Mouse (Mus musculus): ENCODE results near the gene Grip2. TPM values are rescaled to one million over a fixed set of nuclear protein-coding genes. Genes with fewer than 3 reads are reported as not detected.

Grip2 gene
- polyA plus RNA-seq, 1 experiment from 2014 or later: 0.21 TPM

DNA sequence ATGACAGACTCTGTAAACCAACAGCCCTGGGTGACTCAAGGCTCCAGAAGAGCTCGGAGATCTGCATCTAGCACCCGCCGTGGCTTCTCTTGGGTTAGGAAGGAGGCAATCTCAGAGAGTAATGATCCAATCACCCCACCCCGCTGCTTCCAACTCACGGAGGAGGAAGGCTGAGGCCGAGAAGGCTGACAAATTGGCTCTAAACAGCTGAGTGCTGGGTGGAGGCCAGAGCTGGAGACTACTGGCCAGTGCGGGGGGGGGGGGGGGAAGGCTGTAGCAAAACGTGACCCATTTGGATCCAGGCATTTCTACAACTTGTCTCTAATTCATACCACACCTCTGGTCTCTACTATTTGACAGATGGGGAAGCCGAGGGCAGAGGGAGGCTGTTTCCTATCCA is 47.8 kb downstream of the Grip2 start:
- WGBS: 46% methylated on average over 8 of the region's 9 CpGs
- Histone ChIP-seq H3K4me1 (replicated peaks; ENCODE audit: control insufficient read depth, insufficient read depth, low read length) (no peaks in the 10 kb centered on the region), H3K9me3 (ENCODE audit: control insufficient read depth, low read length) (no peaks in the 10 kb centered on the region), H3K4me2 (no peak overlapping the region), H3K27me3 (replicated peaks; ENCODE audit: control insufficient read depth, insufficient read depth, low read length) (no peaks in the 10 kb centered on the region), H3K36me3 (ENCODE audit: control insufficient read depth, insufficient read depth, low read length) (no peaks in the 10 kb centered on the region), H3K4me3 (ENCODE audit: low read depth, low read length) (no peak overlapping the region), H3K27ac (ENCODE audit: low read depth, low read length) (no peak overlapping the region), H3K9ac (ENCODE audit: low read depth, low read length) (no peak overlapping the region)
- no peak for DNase-seq (ENCODE audit: low spot score)
- ATAC-seq (replicated peaks; ENCODE audit: low FRiP score): no peak

DNA sequence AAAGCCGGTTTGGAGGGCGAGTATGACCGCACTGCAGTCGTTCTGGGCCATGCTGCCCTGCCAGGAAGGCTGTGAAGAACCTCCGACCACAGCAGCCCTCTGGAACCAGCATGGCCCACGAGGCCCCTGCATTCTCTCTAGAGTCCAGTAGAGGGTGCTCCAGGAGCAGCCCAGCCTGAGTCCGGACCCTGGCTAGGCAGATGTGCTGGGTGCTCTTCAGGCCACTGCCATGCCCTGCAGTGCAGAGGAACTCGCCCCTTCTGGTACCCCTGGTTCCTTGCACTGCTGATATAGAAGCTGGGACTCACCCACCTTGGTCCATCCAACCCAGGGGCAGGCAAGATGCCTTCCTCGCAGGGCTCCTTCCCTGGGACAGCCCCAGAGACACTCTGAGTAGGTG is 50.5 kb downstream of the Grip2 start:
- no peaks in the 10 kb centered on the region for H3K27me3 ChIP-seq (replicated peaks; ENCODE audit: control insufficient read depth, insufficient read depth, low read length)
- 12% methylated on average over 9 of the region's 9 CpGs for WGBS
- peak; percentile 47; the same call in 1 of the 2 replicates for ATAC-seq (replicated peaks; ENCODE audit: low FRiP score)
- H3K4me1 ChIP-seq (replicated peaks; ENCODE audit: control insufficient read depth, insufficient read depth, low read length): no peaks in the 10 kb centered on the region
- no peaks in the 10 kb centered on the region for H3K36me3 ChIP-seq (ENCODE audit: control insufficient read depth, insufficient read depth, low read length)
- no peaks in the 10 kb centered on the region for H3K9me3 ChIP-seq (ENCODE audit: control insufficient read depth, low read length)
- no peak overlapping the region for H3K4me3 ChIP-seq (ENCODE audit: low read depth, low read length)
- H3K4me2 ChIP-seq: no peak overlapping the region
- H3K9ac ChIP-seq (ENCODE audit: low read depth, low read length): no peak overlapping the region
- no peak overlapping the region for H3K27ac ChIP-seq (ENCODE audit: low read depth, low read length)
- peak; percentile 65 for DNase-seq (ENCODE audit: low spot score)

DNA sequence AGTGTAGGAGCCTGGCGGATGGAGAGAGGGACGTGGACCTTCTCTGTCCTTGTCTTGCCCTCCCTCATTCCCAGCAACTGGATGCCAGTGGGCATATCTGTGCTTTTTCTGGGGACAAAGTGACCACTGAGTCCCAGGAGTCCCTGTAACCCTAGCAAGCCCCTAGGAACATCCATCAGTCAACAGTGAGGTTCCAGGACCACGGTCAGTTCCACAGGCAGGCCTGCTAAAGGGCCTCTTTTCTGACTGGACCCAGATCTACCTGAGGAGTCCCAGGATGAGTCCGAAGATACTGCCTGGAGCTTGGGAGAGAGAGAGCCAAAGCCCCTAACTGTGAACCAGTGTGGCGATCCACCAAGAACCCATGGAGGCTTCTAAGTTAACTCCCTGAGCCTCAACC is 53.1 kb downstream of the Grip2 start:
- H3K9ac ChIP-seq (ENCODE audit: low read depth, low read length): no peak overlapping the region
- WGBS: 62% methylated on average over 5 of the region's 5 CpGs
- no peak overlapping the region for H3K4me2 ChIP-seq
- H3K36me3 ChIP-seq (ENCODE audit: control insufficient read depth, insufficient read depth, low read length): no peaks in the 10 kb centered on the region
- H3K27me3 ChIP-seq (replicated peaks; ENCODE audit: control insufficient read depth, insufficient read depth, low read length): no peaks in the 10 kb centered on the region
- no peak overlapping the region for H3K27ac ChIP-seq (ENCODE audit: low read depth, low read length)
- H3K4me1 ChIP-seq (replicated peaks; ENCODE audit: control insufficient read depth, insufficient read depth, low read length): no peaks in the 10 kb centered on the region
- H3K9me3 ChIP-seq (ENCODE audit: control insufficient read depth, low read length): no peaks in the 10 kb centered on the region
- DNase-seq (ENCODE audit: low spot score) (no peak), ATAC-seq (replicated peaks; ENCODE audit: low FRiP score) (no peak)
- H3K4me3 ChIP-seq (ENCODE audit: low read depth, low read length): no peak overlapping the region

DNA sequence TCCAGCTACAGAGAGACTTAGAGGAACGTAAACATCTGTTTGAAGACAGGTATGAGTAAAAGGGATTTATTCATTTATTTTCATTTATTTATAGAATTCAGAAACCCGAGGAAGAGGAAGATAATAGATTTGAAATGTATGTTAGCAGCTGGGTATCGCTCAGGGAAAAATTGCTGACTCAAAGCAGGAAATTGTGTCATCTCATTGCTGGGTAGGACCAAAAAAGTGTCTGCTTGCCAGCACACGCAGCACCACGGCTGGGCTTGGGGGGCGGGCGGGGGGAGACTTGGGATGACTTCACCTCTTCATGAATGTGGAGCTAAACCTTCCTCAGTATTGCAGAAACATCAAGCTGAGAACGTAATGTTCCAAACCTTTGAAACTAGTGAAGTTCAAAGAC is 59.5 kb downstream of the Grip2 start:
- no peaks in the 10 kb centered on the region for H3K27me3 ChIP-seq (replicated peaks; ENCODE audit: control insufficient read depth, insufficient read depth, low read length)
- no peaks in the 10 kb centered on the region for H3K4me1 ChIP-seq (replicated peaks; ENCODE audit: control insufficient read depth, insufficient read depth, low read length)
- no peak overlapping the region for H3K27ac ChIP-seq (ENCODE audit: low read depth, low read length)
- no peak for DNase-seq (ENCODE audit: low spot score)
- WGBS: 67% methylated on average over 8 of the region's 8 CpGs
- H3K4me3 ChIP-seq (ENCODE audit: low read depth, low read length): no peak overlapping the region
- no peaks in the 10 kb centered on the region for H3K36me3 ChIP-seq (ENCODE audit: control insufficient read depth, insufficient read depth, low read length)
- no peak for ATAC-seq (replicated peaks; ENCODE audit: low FRiP score)
- no peak overlapping the region for H3K4me2 ChIP-seq
- H3K9ac ChIP-seq (ENCODE audit: low read depth, low read length): no peak overlapping the region
- no peaks in the 10 kb centered on the region for H3K9me3 ChIP-seq (ENCODE audit: control insufficient read depth, low read length)

DNA sequence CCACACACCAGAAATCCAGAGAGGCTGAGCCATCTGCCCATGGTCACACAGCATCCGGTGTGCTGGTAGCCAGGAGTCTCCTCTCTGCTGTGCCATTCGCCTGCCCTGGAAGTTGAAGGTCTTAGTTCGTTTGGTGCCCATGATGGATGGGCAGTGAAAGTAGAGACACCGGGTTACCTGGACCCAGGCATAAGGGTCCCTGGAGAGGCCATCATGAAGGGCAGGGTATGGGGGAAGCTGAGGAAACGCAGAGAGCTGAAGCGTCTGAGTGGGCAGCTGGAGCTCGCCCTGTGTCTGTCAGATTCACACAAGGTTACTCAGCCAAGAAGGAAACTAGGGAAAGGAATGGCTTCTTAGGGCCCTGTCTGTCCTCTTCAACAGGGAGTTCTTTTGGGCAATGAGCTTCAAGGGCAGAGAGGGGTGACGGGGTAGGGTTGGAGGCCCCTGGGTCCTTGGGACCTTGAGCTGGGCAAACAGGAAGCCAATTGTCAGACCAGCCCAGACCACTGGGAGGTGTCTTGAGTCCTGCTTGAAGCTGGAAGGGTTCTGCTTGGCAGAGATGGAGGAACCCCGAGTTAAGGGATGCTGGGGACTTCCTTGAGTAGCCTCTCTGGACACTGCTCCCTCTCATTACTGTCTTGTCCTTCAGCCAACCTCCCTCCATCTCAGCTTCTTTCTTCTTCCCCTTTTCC is 64.9 kb downstream of the Grip2 start:
- Histone ChIP-seq H3K36me3 (ENCODE audit: control insufficient read depth, insufficient read depth, low read length) (no peaks in the 10 kb centered on the region), H3K4me1 (replicated peaks; ENCODE audit: control insufficient read depth, insufficient read depth, low read length) (no peaks in the 10 kb centered on the region), H3K9me3 (ENCODE audit: control insufficient read depth, low read length) (no peaks in the 10 kb centered on the region), H3K27ac (ENCODE audit: low read depth, low read length) (no peak overlapping the region), H3K4me2 (no peak overlapping the region), H3K9ac (ENCODE audit: low read depth, low read length) (no peak overlapping the region), H3K27me3 (replicated peaks; ENCODE audit: control insufficient read depth, insufficient read depth, low read length) (no peaks in the 10 kb centered on the region), H3K4me3 (ENCODE audit: low read depth, low read length) (no peak overlapping the region)
- 76% methylated on average over 9 of the region's 9 CpGs for WGBS
- ATAC-seq (replicated peaks; ENCODE audit: low FRiP score) (no peak; the same call in 1 of the 2 replicates), DNase-seq (ENCODE audit: low spot score) (no peak)

DNA sequence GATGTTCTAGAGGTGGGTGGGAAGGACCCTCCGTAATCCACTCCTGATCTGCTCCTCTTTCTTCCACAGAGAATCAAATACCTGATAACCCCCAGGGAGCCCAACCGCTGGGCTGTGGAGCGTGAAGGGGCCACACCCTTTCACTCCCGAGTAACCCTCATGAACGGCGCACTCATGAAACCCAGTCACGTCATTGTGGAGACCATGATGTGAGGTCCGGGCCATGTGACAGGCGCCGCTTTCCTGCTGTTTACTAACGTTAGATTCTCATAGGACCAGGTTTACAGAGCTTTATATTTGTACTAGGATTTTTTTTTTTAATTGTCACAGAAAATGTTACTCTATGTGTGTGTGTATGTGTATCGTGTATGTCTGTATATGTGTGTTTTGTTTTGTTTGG is 72.2 kb downstream of the Grip2 start:
- peaks cover 10% of the 10 kb centered on the region for H3K36me3 ChIP-seq (ENCODE audit: control insufficient read depth, insufficient read depth, low read length)
- no peak overlapping the region for H3K27ac ChIP-seq (ENCODE audit: low read depth, low read length)
- DNase-seq (ENCODE audit: low spot score) (no peak), ATAC-seq (replicated peaks; ENCODE audit: low FRiP score) (no peak)
- no peaks in the 10 kb centered on the region for H3K4me1 ChIP-seq (replicated peaks; ENCODE audit: control insufficient read depth, insufficient read depth, low read length)
- H3K4me3 ChIP-seq (ENCODE audit: low read depth, low read length): no peak overlapping the region
- H3K9me3 ChIP-seq (ENCODE audit: control insufficient read depth, low read length): no peaks in the 10 kb centered on the region
- WGBS: 86% methylated on average over 12 of the region's 12 CpGs
- H3K4me2 ChIP-seq: no peak overlapping the region
- no peaks in the 10 kb centered on the region for H3K27me3 ChIP-seq (replicated peaks; ENCODE audit: control insufficient read depth, insufficient read depth, low read length)
- H3K9ac ChIP-seq (ENCODE audit: low read depth, low read length): no peak overlapping the region

DNA sequence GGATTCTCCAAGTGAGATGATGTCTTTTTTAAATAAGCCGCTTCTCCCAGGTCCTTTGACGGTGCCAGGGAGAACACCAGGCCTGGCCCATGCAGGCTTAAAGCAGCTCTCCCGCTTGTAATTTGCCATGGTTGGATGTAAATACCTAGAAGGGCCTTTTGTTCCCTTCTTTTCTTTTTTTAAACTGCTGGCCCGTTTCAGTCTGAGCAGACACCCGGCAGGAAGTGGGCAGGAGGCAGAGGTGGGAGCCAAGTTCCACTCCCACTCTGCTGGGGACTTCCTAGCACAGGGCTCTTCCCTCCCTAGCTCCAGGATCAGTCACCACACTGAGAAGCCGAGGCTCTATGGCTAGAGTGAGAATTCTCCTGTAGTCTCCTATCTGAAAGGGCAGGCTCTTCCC is 73.0 kb downstream of the Grip2 start:
- no peak overlapping the region for H3K27ac ChIP-seq (ENCODE audit: low read depth, low read length)
- no peak for ATAC-seq (replicated peaks; ENCODE audit: low FRiP score)
- peaks cover 14% of the 10 kb centered on the region for H3K36me3 ChIP-seq (ENCODE audit: control insufficient read depth, insufficient read depth, low read length)
- H3K27me3 ChIP-seq (replicated peaks; ENCODE audit: control insufficient read depth, insufficient read depth, low read length): no peaks in the 10 kb centered on the region
- H3K4me2 ChIP-seq: no peak overlapping the region
- no peak overlapping the region for H3K9ac ChIP-seq (ENCODE audit: low read depth, low read length)
- no peak overlapping the region for H3K4me3 ChIP-seq (ENCODE audit: low read depth, low read length)
- H3K9me3 ChIP-seq (ENCODE audit: control insufficient read depth, low read length): no peaks in the 10 kb centered on the region
- DNase-seq (ENCODE audit: low spot score): no peak
- H3K4me1 ChIP-seq (replicated peaks; ENCODE audit: control insufficient read depth, insufficient read depth, low read length): no peaks in the 10 kb centered on the region
- 81% methylated on average over 6 of the region's 6 CpGs for WGBS

DNA sequence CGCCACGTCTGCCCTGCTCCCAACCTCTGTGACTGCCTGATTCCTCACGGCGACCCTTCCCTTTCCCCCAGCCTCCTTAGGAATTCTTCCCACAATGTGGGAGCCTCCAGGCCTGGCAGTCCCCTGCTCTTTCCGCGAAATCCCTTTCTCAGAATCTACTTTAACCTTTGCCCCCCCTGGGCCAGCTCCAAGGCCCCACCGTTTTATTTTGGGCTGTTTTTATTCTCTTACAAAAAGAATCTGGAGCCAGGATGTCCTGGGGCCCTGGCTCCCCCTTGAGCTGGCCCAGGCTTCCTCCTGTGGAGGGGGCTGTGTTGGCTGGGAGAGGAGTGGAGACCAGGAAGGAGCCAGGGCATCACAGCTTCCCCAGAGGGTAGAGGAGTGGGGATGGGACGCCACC is 74.2 kb downstream of the Grip2 start:
- Histone ChIP-seq H3K36me3 (ENCODE audit: control insufficient read depth, insufficient read depth, low read length) (peaks cover 20% of the 10 kb centered on the region), H3K4me1 (replicated peaks; ENCODE audit: control insufficient read depth, insufficient read depth, low read length) (no peaks in the 10 kb centered on the region), H3K4me3 (ENCODE audit: low read depth, low read length) (no peak overlapping the region), H3K9ac (ENCODE audit: low read depth, low read length) (no peak overlapping the region), H3K27me3 (replicated peaks; ENCODE audit: control insufficient read depth, insufficient read depth, low read length) (no peaks in the 10 kb centered on the region), H3K9me3 (ENCODE audit: control insufficient read depth, low read length) (no peaks in the 10 kb centered on the region), H3K4me2 (no peak overlapping the region), H3K27ac (ENCODE audit: low read depth, low read length) (no peak overlapping the region)
- WGBS: 78% methylated on average over 8 of the region's 8 CpGs
- no peak for ATAC-seq (replicated peaks; ENCODE audit: low FRiP score)
- DNase-seq (ENCODE audit: low spot score): no peak

DNA sequence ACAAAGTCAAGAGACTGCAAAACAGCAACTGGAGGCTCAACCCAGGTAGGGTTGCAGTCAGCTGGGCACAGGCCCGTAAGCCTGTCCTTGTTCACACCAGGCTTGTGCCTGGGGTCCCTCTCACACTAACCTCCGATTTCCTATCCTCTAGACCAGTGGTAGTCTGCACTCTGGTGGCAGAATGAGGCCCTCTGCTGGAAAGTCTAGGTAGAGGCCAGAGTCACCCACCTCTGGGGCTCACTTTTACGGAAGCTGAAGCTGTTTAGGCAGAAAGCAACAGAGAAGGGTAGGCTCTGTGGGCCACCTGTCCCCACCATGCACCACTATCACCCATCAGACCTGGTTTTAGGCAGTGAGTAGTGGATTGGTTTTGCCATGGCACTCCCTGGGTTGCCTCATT is 76.1 kb downstream of the Grip2 start:
- Histone ChIP-seq H3K4me1 (replicated peaks; ENCODE audit: control insufficient read depth, insufficient read depth, low read length) (no peaks in the 10 kb centered on the region), H3K9me3 (ENCODE audit: control insufficient read depth, low read length) (no peaks in the 10 kb centered on the region), H3K4me3 (ENCODE audit: low read depth, low read length) (no peak overlapping the region), H3K4me2 (no peak overlapping the region), H3K36me3 (ENCODE audit: control insufficient read depth, insufficient read depth, low read length) (peaks cover 18% of the 10 kb centered on the region), H3K27ac (ENCODE audit: low read depth, low read length) (no peak overlapping the region), H3K9ac (ENCODE audit: low read depth, low read length) (no peak overlapping the region), H3K27me3 (replicated peaks; ENCODE audit: control insufficient read depth, insufficient read depth, low read length) (no peaks in the 10 kb centered on the region)
- DNase-seq (ENCODE audit: low spot score) (no peak), ATAC-seq (replicated peaks; ENCODE audit: low FRiP score) (0 out of 2 replicates have a peak, but pooled peaks have one; percentile 12)
- WGBS: 90% methylated on average over 3 of the region's 3 CpGs

Measured in liver, embryonic 11.5 days (tissue).